23 mouse cellular contexts compared by ENCODE assay signal in the genomic region with DNA sequence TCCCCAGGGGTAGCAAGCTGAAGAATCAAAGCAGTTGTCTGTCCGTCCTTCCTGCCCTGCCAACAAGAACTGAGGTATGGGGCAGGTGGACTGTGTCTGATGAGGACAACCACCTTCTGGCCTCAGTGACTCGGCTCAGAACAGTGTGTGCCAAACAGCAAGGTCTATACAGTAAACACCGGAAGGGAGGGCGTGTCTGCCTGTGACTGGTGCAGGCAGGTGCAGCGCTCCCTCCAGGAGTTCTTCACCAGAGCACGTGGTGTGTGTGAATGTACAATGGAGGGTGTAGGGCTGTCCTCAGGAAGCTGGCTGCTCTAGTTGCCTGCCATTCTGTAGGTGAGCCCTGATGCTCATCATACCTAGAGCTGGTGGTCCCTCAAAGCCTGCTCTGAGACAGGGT.
A peak's percentile ranks its signal among the peaks of the same experiment; 100 is the strongest.
DNase-seq lines count a peak whose midpoint lies in the region; ATAC-seq and TF ChIP-seq lines count a peak whose summit lies in the region.
"Had no signal": no experiment of that assay in that cellular context is flagged by ENCODE, and none has a peak within 500 bp of the region (broad histone marks: within the 10 kb centered on the region; RNA-seq: fewer than 3 reads in every experiment).

No protein-coding gene starts in this region.

- no peak overlapping the region for H3K9ac ChIP-seq in embryonic facial prominence, embryonic 15.5 days
- H3K9ac ChIP-seq in limb, embryonic 14.5 days (ENCODE audit: low read depth, low read length, severe bottlenecking) = no peak overlapping the region
- H3K9ac ChIP-seq: forebrain, postnatal 0 days; lung, embryonic 14.5 days; neural tube, embryonic 13.5 days had no signal

- peak overlapping the region; percentile 25 for H3K4me2 ChIP-seq in embryonic facial prominence, embryonic 15.5 days (replicated peaks)
- peak overlapping the region; percentile 28; the same call in 1 of the 2 replicates for H3K4me2 ChIP-seq in limb, embryonic 14.5 days (replicated peaks; ENCODE audit: low read depth, low read length, severe bottlenecking)
- H3K4me2 ChIP-seq: lung, embryonic 14.5 days; midbrain, embryonic 11.5 days; neural tube, embryonic 13.5 days had no signal

- peak; percentile 34 for DNase-seq in urinary bladder, postnatal 14 days (ENCODE audit: low spot score)
- DNase-seq in urinary bladder, postnatal 36 days (ENCODE audit: low spot score in 2 of 2) = no peak
- no peak for DNase-seq in limb, embryonic 14.5 days (ENCODE audit: low spot score)
- DNase-seq in Muller cell, postnatal 12 days (ENCODE audit: inconsistent ontology term) = no peak
- DNase-seq in T-cell, adult 2 months (ENCODE audit: low spot score) = no peak
- DNase-seq in kidney, postnatal 10 days = no peak
- DNase-seq: cerebellum, adult 2 months; forebrain, postnatal 0 days; gastrocnemius, adult 2 months; heart, postnatal 10 days; kidney, adult 8-10 months; kidney, postnatal 25 days; left cerebral cortex, postnatal 4 days; right cerebral cortex, adult 18-20 months; thymus, postnatal 36 days had no signal

- H3K36me3 ChIP-seq in embryonic facial prominence, embryonic 15.5 days = no peaks in the 10 kb centered on the region
- 0 out of 2 replicates have a peak, but pooled peaks cover 4% of the 10 kb centered on the region for H3K36me3 ChIP-seq in limb, embryonic 14.5 days (ENCODE audit: control insufficient read depth, insufficient read depth, low read length)
- H3K36me3 ChIP-seq: heart, embryonic 10.5 days; neural tube, embryonic 13.5 days had no signal

- H3K27me3 ChIP-seq in embryonic facial prominence, embryonic 15.5 days = no peaks in the 10 kb centered on the region
- no peaks in the 10 kb centered on the region for H3K27me3 ChIP-seq in limb, embryonic 14.5 days (ENCODE audit: control insufficient read depth, insufficient read depth, low read length)
- H3K27me3 ChIP-seq: CH12.LX; neural tube, embryonic 13.5 days; Patski had no signal

- H3K4me1 ChIP-seq in embryonic facial prominence, embryonic 15.5 days = peaks cover 39% of the 10 kb centered on the region
- peaks cover 42% of the 10 kb centered on the region for H3K4me1 ChIP-seq in limb, embryonic 14.5 days (ENCODE audit: control insufficient read depth, insufficient read depth, low read length)

- H3K4me3 ChIP-seq in embryonic facial prominence, embryonic 15.5 days (replicated peaks) = no peak overlapping the region
- no peak overlapping the region for H3K4me3 ChIP-seq in limb, embryonic 14.5 days (replicated peaks; ENCODE audit: low read length)
- H3K4me3 ChIP-seq: forebrain, embryonic 10.5 days; gastrocnemius, adult 2 months; heart, embryonic 10.5 days; neural tube, embryonic 13.5 days had no signal

- 78% methylated on average over 6 of the region's 6 CpGs for WGBS in embryonic facial prominence, embryonic 15.5 days
- 85% methylated on average over 6 of the region's 6 CpGs for WGBS in limb, embryonic 14.5 days

- H3K9me3 ChIP-seq in embryonic facial prominence, embryonic 15.5 days (replicated peaks) = no peaks in the 10 kb centered on the region
- H3K9me3 ChIP-seq in limb, embryonic 14.5 days (ENCODE audit: control insufficient read depth, low read length) = no peaks in the 10 kb centered on the region
- H3K9me3 ChIP-seq: forebrain, embryonic 10.5 days; heart, embryonic 10.5 days; neural tube, embryonic 13.5 days had no signal

- ATAC-seq in embryonic facial prominence, embryonic 15.5 days (ENCODE audit: insufficient number of reproducible peaks, low FRiP score, low TSS enrichment, low read depth) = no peak
- ATAC-seq in limb, embryonic 14.5 days (ENCODE audit: low FRiP score, low read depth) = no peak
- ATAC-seq: forebrain, postnatal 0 days; Patski had no signal

- H3K27ac ChIP-seq in embryonic facial prominence, embryonic 15.5 days (replicated peaks) = 0 out of 2 replicates have a peak overlapping the region, but pooled peaks have one; percentile 11
- no peak overlapping the region for H3K27ac ChIP-seq in limb, embryonic 14.5 days (replicated peaks; ENCODE audit: low read depth, low read length)
- H3K27ac ChIP-seq: forebrain, embryonic 10.5 days; gastrocnemius, adult 2 months; heart, embryonic 10.5 days; neural tube, embryonic 13.5 days had no signal

- TF ChIP-seq POLR2A in limb, embryonic 14.5 days (IDR thresholded peaks at IDR 0.05; ENCODE audit: borderline replicate concordance, extremely low read depth, insufficient read depth, insufficient read length) = no peak
